Mouse (Mus musculus) monocyte, adult 5-6 weeks (primary cell): ENCODE measurements at regions not wholly inside any gene's neighbourhood (a gene's known extent, or its start where the extent isn't known, plus 50 kb on each side); places are given as distances from the start of the nearest gene placed in this dataset.

ENCODE experiments used
- ATAC-seq: fragments of 153-309, 156-312 bp; replicated peaks from 2 replicates; pipeline ENCODE4 v1.8.0; 2017; ENCODE audit warnings: mild to moderate bottlenecking; ENCODE audit not compliant: low TSS enrichment, insufficient number of reproducible peaks, severe bottlenecking, poor library complexity, low FRiP score

DNA sequence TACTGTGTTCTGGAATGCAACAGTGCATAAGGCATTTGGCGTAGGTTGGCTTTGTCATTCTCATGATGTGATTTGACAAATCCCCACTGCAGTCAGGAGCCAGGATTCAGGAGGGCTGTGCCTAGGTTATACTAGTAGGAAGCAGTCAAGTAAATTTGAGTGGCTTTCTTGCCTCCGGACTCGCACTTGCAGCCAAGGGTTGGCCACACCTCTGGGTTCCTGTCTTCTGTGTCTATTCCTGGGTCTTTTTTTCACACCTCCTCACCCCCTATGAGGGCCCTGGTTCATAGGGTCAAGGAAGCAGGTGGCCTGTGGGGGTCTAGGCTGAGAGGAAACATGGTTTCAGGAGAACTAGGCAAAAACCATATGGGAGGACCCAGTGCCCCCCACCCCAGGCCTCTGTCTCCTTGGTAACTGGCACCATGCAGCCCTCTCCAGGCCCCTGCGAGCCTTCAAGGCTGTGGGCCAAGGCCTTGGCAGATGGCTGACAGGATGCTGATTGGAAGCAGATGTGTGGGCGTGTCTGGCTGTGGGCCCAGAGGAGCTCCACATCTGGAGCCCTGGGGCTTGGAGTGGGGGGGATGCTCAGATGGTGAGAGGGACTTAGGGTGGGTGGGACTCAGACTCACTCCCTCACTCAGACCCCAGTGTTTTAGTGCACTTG, 195.7 kb downstream of the Rgs3 start:
- ATAC-seq: no peak

DNA sequence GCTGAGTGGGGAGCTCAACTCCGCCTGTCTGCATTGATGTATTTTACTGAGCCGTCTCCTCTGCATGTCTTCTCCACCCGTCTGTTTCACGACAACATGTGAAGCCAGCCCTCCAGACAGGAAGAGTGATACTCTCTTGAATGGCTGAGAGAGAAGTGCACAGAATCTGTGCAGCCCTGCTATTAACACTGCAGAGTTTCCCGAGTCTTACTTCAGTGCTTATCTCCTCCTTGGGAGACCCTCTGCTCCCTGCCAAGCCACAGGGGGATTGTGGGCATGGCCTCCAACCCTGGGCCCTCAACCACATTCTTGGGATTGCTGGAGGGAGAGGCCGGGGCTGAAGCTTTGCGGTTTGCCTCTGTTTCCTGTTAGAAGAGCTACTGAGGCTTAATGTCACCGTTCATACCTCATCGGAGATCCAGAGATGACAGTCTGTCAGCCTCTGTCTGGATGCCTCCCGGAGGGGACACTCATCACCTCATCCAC, 197.1 kb downstream of the Rgs3 start:
- no peak for ATAC-seq

DNA sequence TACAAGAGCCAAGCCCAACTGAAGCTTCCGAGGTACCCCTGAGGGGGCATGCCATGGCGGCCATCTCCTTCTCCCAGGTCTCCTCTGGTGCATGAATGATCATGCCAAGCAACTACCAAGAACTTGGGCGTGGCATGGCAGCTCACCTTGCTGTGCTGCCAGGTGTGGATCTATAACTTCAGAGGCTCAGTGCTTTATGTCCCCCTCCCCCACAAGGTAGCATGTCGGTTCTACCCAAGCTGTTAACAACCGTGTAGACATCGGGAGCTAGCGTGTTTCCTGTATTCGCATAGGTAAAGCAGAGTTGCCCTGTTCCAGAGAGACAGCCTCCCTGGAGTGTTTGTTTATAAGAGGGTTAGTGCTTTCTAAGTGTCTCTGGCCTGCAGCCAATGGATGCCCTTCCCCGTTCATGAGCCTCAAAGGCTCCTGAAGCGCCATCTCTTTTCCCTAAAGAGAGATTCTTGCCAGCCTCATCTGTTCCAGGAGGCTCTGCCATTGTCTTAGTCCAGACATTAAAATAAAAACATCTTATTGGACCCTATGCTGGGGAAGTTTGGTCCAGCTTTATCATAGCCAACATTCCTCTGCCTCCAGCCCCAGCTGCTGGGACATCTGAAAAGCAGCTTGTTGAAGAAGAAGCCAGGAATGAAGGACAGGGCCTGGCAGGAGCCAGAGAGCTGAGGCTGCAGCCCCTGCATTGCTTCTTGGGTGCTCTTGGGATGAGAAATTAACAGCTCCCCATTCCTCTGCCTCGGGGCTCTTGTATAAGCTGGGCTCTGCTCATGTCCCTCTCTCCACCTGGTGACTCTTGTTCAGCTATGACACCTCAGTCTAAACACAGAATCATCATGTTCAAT, 201.3 kb downstream of the Rgs3 start:
- ATAC-seq: no peak

DNA sequence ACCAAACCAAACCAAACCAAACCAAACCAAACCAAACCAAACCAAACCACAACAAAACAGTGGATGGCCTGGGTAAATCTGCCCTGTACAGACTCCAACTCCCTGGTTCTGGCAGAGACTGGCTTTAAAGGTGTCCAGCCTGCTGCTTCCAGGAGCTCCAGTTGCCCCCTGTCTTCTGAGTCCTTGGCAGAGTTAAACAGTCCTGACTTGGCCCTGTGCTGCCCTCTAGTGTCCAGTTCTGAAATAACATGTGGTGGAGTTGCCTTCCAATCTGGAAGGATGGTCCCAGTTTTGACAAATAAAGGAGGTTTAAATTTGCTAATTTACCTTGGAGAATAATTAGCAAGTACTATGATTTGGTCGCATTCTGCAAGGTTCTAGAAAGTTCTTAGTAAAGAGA, 202.0 kb downstream of the Rgs3 start:
- ATAC-seq: peak; percentile 52; the same call in 1 of the 2 replicates

DNA sequence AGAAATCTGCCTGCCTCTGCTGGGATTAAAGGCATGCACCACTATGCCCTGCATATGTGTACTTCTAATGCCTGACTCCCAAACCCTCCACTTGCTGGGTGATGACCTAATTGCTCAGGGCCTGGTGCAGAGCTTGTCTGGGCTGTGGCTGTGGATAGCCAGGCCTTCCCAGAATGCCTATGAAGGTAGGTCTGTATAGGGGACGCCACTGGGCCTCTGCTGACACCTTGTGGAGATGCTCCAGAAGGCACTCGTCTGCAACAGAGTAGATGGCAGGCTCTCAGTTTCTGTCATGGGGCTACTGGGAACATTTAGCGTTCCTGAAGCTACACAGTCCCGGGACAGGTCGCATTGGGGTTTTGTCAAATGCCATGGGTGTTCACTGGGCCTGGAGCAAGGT, 201.4 kb upstream of the Zfp618 start:
- ATAC-seq: peak; percentile 76

DNA sequence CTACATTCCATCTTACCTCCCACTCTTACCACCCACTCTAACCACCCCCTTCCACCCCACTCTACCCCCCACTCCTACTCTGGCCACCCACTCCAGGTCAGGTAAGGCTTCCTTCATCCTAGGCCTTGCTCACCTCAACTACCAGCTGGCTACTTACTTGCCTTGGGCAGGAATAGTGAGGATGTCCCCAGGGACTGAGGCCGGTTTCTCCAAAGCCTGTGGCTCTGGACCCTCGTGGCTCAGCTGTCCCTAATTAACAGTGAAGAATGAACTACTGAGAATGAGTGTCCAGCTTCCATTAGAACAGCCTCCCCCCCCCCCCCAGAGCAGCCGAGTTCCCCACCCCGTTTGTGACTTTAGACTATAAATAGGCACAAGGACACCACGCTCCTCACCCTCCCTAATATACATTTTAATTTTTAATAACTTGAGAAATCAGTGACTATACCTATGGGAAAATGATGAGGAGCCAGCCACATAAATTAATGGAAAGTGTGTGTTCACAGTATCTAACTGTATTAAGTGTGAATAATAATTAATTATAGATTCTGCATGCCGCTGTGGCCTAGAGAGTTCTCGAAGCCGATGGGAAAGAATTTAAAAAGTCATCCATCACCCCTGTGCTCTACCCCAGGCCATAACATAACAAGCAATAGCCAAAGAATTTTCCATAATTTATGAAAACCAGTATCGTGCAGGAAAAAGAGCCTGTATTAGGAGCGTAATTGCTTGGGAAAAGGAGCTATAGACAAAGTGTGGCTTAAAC, 195.7 kb upstream of the Zfp618 start:
- no peak for ATAC-seq

DNA sequence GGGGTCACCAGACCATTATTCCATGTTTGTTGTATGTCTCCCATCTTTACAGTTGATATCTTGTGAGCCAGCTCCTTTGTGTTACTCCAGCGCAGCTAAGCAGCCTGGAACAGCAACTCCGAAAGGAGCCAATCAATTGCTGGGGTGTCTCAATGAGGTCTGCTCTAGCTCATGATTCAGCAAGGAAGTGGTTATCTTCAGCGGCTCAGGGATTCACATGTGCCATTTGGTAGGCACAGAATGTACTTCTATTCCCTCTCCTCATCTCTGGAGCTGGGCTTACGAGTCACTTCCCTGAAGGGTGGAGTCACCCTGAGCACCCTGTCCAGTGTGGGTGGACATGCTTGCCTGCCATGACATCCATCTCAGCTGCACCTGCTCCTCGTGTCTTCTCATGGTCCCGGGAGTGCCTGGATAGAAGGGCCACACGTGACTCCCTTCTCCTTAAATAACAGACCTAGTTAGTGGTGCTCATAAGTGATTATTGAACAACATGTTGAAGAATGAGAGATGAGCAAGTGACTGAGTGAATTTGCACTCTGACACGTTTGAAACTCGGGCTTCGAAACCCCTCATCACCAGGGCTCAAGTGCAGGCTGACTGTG, 190.3 kb upstream of the Zfp618 start:
- no peak for ATAC-seq

DNA sequence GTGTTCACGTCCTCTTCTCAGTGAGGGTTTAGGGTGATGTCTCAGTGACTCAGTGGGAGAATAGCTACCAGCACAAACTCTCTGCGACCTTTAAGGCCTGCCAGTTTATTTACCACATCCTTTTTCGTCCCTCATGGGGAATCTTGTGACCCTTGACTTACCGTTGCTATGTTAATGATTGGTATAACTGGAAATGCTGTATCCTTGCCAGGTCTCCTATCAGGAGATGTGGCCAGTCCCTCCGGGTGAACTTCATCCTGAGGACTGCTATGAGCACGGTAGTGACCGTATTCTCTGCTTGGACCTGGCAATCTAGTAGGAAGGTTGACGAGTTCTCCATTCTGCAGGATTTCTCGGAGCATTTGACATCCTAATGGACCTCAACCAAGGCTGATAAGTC, 188.5 kb upstream of the Zfp618 start:
- no peak for ATAC-seq

DNA sequence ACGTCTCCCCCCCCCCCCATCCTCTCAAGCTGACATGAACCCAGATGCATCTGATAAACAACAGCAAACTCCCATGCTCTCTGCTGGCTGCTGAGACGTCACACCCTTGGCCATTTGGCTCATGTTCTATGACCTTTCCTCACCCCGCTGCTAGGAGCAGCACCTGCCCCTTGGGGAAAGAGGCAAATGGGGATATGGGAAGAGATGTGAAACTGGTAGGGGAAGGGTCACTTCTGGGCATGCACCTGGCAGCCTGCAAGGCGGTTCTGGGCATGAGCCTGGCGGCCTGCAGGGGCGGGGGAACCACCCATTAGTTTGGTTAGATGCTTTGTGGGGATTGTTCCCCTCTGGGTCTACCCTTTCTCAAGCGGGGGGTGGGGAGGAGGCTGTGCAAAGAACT, 187.9 kb upstream of the Zfp618 start:
- ATAC-seq: no peak

DNA sequence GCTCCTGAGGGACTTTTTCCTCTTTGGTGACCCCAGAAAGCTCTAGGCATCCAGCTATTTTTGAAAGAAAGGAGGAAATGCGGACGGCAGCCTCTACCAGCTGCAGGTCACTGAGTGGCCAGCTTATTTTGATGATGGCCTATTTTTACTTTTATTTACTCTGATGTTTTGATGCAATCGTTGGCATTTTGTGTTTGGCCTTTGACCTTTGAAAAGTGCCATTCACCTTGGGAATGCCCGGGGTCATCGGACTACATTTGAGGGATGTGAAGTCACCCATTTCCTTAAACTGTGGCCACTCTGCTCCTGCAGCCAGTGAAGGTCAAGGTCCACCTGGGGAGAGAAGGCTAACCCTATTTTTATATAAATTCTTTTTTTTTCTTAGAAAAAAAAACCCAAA, 186.8 kb upstream of the Zfp618 start:
- ATAC-seq: no peak

DNA sequence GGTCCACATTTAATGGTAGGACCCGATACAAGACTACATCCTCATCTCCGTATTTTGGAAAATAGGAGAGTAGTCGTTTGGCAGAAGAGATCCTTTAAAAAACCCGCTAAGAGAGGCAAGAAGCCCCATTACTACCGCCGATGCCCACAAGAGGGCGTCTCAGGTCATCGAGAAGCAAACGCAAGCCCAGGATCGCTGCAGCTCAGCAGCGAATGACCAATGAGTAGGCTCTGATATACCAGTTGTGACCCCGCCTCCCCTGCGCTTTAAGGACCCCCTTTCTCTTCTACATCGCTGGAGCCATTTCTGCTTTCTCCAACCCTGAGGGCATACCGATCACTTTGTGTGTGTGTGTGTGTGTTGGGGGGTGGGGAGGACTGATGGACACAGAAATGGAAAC, 185.0 kb upstream of the Zfp618 start:
- ATAC-seq: peak; percentile 75; the same call in 1 of the 2 replicates

DNA sequence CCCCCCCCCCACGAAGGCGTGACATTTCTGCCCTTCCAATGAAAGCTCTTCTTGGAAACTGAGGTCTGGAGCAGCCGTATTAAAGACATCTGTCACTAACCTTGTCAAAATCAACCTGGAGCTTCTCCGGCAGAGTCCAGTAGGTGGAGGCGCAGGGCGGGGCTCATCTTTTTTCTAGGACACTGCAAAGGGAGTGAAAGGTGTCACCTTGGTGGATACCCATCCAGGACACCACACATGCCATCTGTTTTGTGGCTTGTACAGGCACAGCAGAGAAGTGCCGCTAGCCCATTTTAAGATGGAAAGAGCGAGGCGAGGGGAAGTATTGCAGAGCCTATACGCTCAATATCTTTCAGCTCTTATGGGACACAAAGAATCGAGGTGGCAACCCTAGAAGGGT, 184.5 kb upstream of the Zfp618 start:
- no peak for ATAC-seq

DNA sequence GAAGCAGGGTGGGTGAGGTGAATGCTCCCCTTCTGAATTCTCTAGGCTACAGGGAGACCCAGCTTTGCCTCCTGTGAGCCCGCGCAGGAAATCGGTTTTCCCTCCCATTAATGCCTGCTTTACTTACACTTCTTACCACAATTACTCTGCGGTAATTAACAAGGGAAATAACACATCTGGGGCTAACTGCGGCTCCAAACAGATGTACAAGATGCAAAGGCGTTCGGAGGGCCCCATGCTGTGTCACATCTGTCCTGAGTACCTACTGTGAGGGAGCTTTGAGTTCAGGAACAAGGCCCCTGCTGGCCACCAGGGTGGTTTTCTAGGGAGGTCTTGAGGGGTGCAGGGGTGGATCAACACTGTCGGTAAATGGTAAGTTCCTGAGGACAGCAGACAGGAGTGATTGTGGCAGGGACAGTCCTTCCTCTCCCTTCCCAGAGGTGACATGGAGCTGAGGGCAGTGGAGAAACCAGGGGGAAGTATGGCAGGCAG, 184.0 kb upstream of the Zfp618 start:
- ATAC-seq: no peak

DNA sequence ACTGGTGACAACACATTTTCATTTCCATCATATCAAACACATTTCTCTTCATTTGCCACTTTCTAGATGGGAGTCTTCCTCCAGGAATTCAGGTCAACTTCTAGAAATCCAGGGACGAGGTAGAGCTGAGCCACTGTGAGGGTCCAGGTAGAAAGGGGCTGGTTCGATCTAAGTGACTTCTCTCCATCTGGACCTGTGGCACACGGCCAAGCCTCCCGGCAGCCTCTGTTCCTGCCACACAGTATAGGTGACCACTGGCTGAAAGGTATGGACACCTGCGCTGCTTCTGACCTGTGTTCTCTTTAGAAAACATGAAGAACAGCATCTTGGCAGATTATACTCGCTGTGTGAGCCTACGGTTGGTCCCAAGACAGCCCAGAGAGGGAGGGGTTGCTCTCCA, 179.7 kb upstream of the Zfp618 start:
- ATAC-seq: no peak

DNA sequence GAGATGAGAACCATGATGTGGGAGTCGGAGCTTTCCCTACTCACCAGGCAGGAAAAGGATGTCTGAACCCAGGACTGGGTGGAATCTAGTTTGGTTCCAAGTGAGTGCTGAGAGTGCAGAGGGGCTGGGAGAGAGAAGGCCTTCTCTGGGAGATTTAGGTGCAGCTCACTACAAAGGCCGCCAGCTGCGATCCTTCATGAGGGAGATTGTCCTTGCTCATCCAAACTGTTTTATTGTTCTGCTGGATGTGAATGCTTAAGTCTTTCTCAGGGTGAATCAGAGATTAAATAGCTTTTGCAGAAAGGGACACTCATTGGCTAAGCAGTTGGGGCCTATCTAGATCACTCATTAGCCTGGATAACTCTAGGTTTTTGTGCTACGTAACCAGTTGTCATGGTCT, 175.7 kb upstream of the Zfp618 start:
- no peak for ATAC-seq

DNA sequence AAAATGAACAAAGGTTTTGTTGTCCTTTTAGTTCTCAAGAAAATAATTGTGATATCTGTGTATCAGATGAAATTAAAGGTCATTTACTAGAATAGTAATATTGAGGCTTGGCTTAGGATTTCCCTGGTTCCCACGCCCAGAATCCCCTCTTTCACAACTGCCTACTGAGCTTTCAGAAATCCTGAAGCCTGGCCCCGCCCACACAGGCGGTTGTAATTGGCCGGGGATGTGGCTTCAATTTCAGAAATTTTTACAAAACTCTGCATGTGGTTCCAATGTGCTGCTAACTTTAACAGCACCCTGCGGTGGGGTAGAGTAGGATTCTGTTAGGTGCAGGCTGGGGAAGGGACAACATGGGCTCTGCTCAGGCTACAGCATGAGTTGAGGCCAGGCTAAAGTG, 171.8 kb upstream of the Zfp618 start:
- ATAC-seq: no peak

DNA sequence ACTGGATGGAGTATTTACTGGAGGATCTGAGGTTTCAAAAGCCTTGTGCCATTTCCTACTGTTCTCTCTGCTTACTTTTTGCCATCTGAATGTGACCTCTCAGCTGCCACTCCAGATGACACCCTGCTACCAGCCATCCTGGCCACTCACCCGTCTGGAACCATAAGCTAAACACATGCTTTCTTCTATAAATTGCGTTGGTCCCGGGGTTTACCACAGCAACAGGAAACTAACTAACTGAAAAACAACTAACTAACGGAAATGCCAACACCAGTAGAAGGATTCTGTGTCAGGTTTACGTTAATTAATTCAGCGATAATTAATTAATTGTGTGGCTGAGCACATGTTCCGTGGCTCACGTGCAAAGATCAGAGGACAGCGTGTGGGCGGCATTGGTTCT, 169.8 kb upstream of the Zfp618 start:
- no peak for ATAC-seq

DNA sequence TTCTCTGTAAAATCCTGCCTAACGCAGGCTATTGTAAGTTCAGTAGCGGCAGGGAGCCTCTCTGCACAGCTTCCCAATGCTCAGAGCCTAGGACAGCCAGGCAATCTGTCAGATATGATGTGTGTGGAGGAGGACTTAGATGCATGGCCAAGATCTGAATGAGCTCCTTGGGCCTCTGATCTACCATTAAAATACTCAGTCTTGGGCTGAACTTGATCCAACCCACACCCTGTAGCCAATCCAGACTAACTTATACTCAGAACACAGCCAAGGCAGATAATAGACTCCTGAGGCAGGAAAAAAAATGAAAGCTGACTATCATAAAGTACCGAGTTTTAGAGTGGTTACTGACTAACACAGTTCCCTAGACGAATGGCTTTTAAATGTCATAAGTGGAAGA, 165.4 kb upstream of the Zfp618 start:
- no peak for ATAC-seq

DNA sequence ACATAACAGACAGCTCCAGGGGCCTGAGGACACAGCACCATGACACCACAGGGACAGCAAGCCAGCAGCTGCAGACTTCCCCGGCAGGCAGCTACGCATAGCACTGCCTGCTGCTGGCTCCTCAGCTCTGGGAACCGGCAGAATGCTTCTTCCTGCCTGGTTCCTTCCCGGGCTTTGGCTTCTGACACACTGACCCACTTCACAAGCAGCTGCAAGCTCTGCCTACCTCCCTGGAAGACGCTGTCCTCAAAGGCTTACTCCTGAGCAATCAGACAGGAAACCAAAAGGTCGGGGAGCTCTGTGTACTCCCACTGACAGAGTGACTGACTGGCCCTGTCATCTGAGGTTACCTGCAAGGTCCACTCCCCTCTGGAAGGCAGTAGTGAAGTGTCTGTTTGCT, 159.5 kb upstream of the Zfp618 start:
- no peak for ATAC-seq
